Mouse (Mus musculus): Measurements from ENCODE around the gene Ambn. TPM values are rescaled to one million over a fixed set of nuclear protein-coding genes. Genes with fewer than 3 reads are reported as not detected.
"Not testable (repeated sequence)": the region's sequence is repeated elsewhere in the genome, so short reads cannot be mapped to it uniquely, and the experiment has no call there.

Ambn gene
- under 1 TPM in 1 of 2 experiments, not detected in 1; 0.17 TPM for polyA plus RNA-seq (2017; shearing (Covaris generic))

DNA sequence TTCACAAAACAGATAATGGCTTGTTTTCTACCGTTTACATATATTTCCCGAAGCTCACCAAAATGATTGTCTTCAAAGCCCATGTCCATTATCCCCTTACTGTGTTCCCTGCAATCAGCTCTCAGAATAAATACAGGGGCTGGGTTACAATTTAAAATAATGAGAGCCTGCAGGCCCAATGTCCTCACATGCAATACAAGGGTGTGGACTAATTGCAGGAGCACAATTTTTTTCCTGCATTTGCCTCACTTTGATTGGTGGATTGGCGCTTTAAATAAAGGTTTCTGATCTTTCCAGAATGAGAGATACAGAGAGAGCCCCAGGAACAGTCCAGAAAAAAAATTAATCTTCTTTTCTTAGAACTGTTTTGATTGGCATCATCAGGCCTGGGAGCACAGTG is at the start of gene Ambn:
TSS of gene Ambn (plus strand) at position 301 of the 400 bp plus-strand sequence.
- ATAC-seq = no peak

DNA sequence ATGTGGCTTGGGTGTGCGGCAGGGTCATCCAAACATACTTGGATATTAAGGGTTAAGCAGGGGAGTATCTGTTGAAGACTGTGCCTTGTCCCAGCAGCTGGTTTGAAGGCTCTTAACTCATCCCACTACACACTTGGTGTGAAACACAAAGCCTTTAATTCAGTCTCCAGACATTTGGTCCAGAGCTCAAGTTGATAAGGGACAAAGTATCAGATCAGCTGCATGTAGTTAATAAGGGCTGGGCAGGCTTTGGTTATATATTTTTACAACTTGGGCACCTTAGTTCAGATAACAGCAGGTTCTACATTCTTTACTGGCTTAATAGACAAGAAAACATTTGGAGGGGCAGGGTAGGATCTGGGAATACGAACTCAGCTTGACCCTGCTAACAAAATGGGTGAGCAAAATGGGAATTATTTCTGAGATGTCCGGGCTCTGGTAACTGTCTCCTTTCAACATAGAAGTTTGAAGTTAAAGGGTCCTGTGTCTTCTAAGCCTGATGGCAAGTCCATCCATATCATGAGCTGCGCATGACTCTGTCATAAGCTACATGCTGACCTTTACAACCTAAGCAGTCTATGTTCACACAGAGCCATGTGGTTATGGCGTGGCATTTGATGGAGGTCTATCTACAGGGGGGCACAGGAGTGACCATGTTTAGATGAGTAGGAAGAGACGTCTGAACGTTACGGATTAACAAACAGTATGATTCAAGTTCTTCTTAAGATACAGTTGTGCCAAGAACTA is 35.3 kb upstream of the Ambn start:
- ATAC-seq = no peak

DNA sequence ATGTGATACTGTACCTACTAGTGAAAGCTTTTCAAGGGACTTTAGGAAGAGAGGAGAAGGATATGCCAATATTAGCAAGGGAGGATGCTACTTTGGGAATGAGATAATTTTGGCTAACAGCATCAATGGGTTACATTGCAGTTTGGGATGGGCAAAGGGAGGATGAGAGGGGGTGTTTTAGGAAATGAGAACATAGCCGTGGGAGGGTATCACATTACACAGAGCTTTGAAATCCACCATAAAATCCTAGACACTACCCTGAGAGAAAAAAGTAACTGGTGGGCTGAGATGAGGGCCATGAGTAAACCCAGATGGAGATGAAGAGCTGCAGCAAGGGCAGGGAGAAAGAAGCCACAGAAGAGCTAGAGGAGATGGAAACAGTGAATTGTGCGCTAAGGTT is 30.9 kb upstream of the Ambn start:
- not testable (repeated sequence) for ATAC-seq

DNA sequence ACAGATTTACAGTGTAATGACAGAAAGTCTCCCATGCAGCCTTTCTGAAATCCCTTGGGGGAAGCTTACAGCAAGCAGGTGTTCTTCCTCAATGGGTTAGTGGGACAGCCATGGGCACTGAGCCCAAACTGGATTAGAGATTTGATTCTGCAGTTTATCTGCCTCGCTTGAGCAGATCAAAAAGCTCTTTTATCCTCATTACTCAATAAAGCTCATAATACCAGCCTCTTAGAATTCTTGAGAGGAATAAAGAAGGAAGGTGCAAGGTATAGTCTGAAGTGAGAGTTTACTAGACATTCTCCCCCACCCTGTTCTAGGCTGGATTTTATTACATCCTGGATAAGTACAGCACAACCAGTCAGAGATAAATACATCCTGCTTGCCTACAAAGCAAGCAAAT is 29.0 kb upstream of the Ambn start:
- no peak for ATAC-seq

DNA sequence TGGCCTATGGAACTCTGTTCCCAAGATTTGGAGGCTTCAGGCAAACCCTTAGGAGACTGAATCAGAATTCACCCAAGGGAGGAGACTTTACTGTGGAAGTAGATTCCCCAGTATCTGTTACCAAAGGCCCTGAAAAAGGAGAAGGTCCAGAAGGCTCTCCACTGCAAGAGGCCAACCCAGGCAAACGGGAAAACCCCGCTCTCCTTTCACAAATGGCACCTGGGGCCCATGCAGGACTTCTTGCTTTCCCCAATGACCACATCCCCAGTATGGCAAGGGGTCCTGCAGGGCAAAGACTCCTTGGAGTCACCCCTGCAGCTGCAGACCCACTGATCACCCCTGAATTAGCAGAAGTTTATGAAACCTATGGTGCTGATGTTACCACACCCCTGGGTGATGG is 11.7 kb downstream of the Ambn start:
- ATAC-seq = no peak

DNA sequence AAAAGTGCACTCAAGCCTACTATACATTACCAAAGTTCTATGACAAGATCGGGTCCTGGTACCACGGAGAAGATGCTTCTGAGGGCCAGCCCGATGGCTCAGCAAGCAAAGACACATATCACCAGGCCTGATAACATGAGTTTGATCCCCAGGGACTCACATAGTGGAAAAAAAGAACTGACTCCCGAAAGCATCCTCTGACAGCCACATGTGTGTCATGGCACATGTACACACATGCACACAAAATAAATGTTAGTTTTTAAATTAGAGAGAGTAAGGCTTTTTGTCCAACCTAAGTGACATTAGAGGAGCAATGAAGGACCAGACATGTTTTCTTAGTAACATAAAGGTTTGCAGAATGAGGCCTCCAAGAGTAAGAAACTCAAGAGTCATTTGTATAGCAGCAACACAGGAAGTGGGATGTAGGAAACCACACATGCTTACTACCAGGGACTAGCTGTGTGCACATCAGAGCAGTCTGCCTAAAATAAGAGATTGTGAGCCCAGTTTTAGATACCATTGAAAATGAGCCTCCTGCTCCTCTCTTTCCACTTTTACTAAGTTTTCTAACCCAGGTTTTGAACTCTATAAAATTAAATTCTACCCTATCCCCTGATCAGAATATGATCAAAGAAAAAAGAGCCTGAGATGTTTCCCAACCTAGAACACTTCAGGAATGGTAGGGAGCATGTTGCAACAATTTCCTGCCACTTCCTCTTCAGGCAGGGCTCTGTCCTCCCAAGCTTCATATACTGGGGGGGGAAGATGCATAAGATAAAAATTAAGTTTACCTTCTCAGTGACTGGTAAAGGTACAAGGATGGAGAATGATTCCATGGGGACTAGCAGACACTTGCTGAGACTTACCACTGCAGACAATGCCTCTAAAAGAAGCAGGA is 13.3 kb downstream of the Ambn start:
- no peak for ATAC-seq

DNA sequence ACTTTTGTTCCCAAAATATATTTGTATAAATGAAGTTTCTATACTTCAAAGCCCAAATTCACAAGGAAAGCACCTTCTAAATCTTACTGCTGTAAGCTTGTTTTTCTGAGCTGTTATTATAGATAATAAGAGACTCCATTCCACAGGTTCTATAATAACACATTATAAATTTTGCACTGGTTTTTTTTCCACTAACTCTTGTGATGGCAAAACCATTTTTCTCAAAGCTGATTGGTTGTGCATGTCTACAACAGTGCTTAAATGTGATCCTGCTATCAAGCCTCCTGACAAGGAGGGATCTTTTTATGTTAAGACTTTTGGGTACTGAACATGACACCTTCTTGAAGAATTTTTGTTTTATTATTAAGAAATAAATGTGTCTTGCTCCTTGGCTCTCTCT is 31.9 kb downstream of the Ambn start, which contains the start of gene Enam:
TSS of gene Enam (plus strand) at position 301 of the 400 bp plus-strand sequence.
- no peak for ATAC-seq

DNA sequence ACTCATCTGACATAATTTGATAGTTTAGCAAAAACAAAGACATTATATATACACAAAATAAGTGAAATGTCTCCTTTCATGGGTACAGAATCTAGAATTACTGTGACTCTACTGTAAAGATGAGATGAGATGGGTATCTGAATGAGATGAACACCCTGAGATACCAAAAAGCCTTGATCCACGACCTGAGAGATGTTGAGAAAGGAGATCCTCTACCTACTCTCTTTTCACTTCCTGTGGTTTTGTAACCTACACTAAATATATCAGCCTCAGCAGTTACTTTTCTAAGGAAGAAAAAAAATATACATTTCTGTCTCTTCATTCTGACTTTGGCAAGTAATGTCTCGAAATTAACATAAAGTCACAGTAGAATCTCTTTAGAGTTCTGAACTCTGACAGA is 33.2 kb downstream of the Ambn start:
- ATAC-seq = peak; percentile 51

DNA sequence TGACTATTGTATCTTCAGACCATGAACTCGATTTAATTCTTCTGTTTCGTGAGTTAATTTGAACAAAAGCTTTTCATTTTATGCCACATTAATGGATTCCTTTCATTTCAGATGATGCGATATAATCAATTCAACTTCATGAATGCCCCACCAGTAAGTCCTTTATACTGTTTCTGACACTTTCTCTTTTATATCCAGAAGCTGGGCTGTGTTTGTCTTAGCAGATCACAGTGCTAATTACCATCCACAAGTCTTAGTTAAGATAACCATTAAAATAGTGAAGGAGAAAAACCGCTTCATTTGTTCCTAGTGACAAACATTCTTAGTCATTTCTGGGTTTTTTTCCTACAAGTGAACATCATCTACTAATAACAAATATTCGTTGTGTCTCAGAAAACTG is 35.3 kb downstream of the Ambn start:
- no peak for ATAC-seq

DNA sequence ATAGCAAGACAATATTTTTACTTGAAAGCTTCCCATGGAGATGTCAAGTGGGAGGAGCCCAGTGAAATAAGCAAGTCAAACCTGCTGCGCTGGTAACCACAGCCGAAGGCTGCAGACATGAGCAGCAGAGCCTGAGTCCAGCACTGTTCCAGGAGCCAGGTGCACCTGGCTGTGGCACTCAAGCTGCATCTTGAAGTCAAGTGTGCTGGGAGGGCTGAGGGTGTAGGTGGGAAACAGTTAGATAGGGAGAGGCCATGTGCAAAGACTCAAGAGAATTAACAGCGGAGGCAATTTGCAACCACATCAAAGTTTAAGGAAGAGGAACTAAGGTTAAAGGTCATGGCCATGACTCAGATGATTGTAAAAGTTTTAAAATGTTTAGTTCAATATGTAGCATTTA is 44.0 kb downstream of the Ambn start:
- ATAC-seq = peak; percentile 83

DNA sequence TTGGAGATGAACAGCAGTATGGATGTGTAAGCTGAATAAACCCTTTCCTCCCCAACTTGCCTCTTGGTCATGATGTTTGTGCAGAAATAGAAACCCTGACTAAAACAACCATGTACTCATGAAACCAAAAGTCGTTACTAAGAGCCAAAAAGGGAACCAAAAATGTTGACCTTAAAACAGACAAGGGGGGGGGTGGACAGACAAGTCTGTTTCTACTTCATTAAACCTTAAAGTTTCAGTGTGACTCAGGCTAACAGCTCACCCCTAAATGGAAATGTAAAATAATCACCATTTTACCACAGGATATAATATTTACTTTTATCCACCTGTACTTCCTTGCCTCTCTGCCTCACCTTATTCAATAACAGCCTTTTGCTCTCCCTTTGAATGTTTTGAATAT is 52.8 kb downstream of the Ambn start:
- peak; percentile 45 for ATAC-seq

DNA sequence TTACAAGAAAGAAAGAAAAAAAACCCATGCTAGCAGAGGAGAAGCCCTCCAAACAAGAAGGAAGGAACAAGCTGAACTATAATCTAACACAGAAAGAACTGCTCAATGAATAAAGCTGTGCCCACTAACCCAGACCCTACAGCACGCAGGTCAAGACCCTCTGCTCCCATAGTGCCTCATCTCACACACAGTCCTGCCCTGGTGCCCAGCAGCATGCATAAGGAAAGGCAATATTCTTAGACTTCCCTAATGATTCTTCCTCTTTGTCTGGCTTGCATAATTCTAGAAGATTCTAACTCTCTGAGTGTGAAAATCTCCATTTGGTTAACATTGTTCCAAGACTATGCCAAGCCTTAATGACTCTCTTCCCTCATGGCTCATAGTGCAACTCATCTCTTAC is 53.2 kb downstream of the Ambn start:
- no peak for ATAC-seq

Other genes with a start within 250 kb of the Ambn start
- not detected for gene Gm7714, start 187.1 kb upstream of the Ambn start, polyA plus RNA-seq (2017; shearing (Covaris generic))
- not detected for gene Prol1, start 138.7 kb upstream of the Ambn start, polyA plus RNA-seq (2017; shearing (Covaris generic))
- not detected for gene Amtn, start 79.9 kb upstream of the Ambn start, polyA plus RNA-seq (2017; shearing (Covaris generic))
- gene Enam, start 32.0 kb downstream of the Ambn start, polyA plus RNA-seq (2017; shearing (Covaris generic)) = not detected
- 1 to 10 TPM in 1 of 2 experiments, not detected in 1; 5.6 TPM for gene Jchain, start 71.9 kb downstream of the Ambn start, polyA plus RNA-seq (2017; shearing (Covaris generic))
- 10 to 100 TPM; 86.6 to 93.0 TPM for gene Utp3, start 98.5 kb downstream of the Ambn start, polyA plus RNA-seq (2017; shearing (Covaris generic))
- gene Rufy3, start 109.0 kb downstream of the Ambn start, polyA plus RNA-seq (2017; shearing (Covaris generic)) = 1 to 10 TPM; 2.6 to 3.2 TPM
- gene Grsf1, start 220.2 kb downstream of the Ambn start, polyA plus RNA-seq (2017; shearing (Covaris generic)) = 10 to 100 TPM in 1 of 2 experiments, 1 to 10 TPM in 1; 6.4 to 10.0 TPM